Mouse (Mus musculus) forebrain, embryonic 14.5 days (tissue): ENCODE results near the gene Gpr158. TPM values are rescaled to one million over a fixed set of nuclear protein-coding genes. Genes with fewer than 3 reads are reported as not detected.

Source experiments
- ATAC-seq: fragments of 200-750 bp; cut with Nextera tagmentation; 2 replicates; pipeline ENCODE4 v1.8.0; 2017; ENCODE audit warnings: mild to moderate bottlenecking, moderate library complexity
- DNase-seq: peaks from one replicate; pipeline ENCODE4 v3.0.0-alpha.2; 2015; ENCODE audit warnings: low spot score
- H3K27ac ChIP-seq: fragments of 300-500 bp; sonication (generic); 2 replicates; pipeline ENCODE4 v1.5.1; 2014; ENCODE audit warnings: low read depth, mild to moderate bottlenecking, control low read depth, low read length, moderate library complexity
- H3K27me3 ChIP-seq: fragments of 300-500 bp; sonication (generic); replicated peaks from 2 replicates; pipeline ENCODE4 v1.6.1; 2014; ENCODE audit warnings: low read length, control low read depth, mixed read lengths; ENCODE audit not compliant: control insufficient read depth, insufficient read depth
- H3K36me3 ChIP-seq: fragments of 300-500 bp; sonication (generic); 2 replicates; pipeline ENCODE4 v1.6.1; 2014; ENCODE audit warnings: low read length, control low read depth; ENCODE audit not compliant: control insufficient read depth, insufficient read depth
- H3K4me1 ChIP-seq: fragments of 300-500 bp; sonication (generic); 2 replicates; pipeline ENCODE4 v1.6.1; 2014; ENCODE audit warnings: antibody characterized with exemption, low read length, control low read depth; ENCODE audit not compliant: control insufficient read depth, insufficient read depth
- H3K4me2 ChIP-seq: fragments of 300-500 bp; sonication (generic); 2 replicates; pipeline ENCODE4 v1.6.1; 2014; ENCODE audit warnings: mild to moderate bottlenecking, control low read depth, low read length
- H3K4me3 ChIP-seq: fragments of 300-500 bp; sonication (generic); 2 replicates; pipeline ENCODE4 v1.5.1; 2014; ENCODE audit warnings: low read depth, low read length, control low read depth
- H3K9ac ChIP-seq: fragments of 300-500 bp; sonication (generic); 2 replicates; pipeline ENCODE4 v1.6.1; 2014; ENCODE audit warnings: mild to moderate bottlenecking, low read length, control low read depth, moderate library complexity
- H3K9me3 ChIP-seq: fragments of 300-500 bp; sonication (generic); replicated peaks from 2 replicates; pipeline ENCODE4 v1.6.1; 2016; ENCODE audit warnings: low read length, control low read depth, mixed read lengths; ENCODE audit not compliant: control insufficient read depth
- WGBS: fragments of 180-500 bp; shearing (Covaris S2); extraction: QIAGEN DNeasy Blood & Tissue Kit; methylation state at CpG from one replicate; pipeline ENCODE4 v1.1.7; 2014; 5-methylcytosine and 5-hydroxymethylcytosine counted together
- polyA plus RNA-seq: library from polyadenylated mRNA; unstranded; fragments of >200 nt; fragmentation: Nextera tagmentation; extraction: Ambion mirVana; gene quantifications from 2 replicates; pipeline ENCODE4 v1.2.1, GENCODE M21; 2014

The Gpr158 gene
- polyA plus RNA-seq, 1 experiment from 2014 or later = 1.1 TPM

GRCm38 (mm10) chr2:21676839-21677123, 309.4 kb downstream of the Gpr158 start:
- Histone ChIP-seq H3K27ac (no peak overlapping the region), H3K4me3 (no peak overlapping the region), H3K36me3 (no peaks in the 10 kb centered on the region), H3K4me1 (no peaks in the 10 kb centered on the region), H3K9me3 (no peaks in the 10 kb centered on the region), H3K27me3 (no peaks in the 10 kb centered on the region), H3K9ac (no peak overlapping the region), H3K4me2 (no peak overlapping the region)
- no peak for DNase-seq
- no peak for ATAC-seq
- 74% methylated on average over 2 of the region's 2 CpGs for WGBS

GRCm38 (mm10) chr2:21680735-21681270, 313.5 kb downstream of the Gpr158 start:
- no peaks in the 10 kb centered on the region for H3K9me3 ChIP-seq
- DNase-seq (no peak), ATAC-seq (no peak)
- H3K36me3 ChIP-seq = no peaks in the 10 kb centered on the region
- no peaks in the 10 kb centered on the region for H3K4me1 ChIP-seq
- no peaks in the 10 kb centered on the region for H3K27me3 ChIP-seq
- no peak overlapping the region for H3K4me3 ChIP-seq
- WGBS = 88% methylated on average over 1 of the region's 1 CpGs
- H3K4me2 ChIP-seq = no peak overlapping the region
- no peak overlapping the region for H3K9ac ChIP-seq
- H3K27ac ChIP-seq = no peak overlapping the region

- Histone ChIP-seq H3K4me1 (no peaks in the 10 kb centered on the region), H3K9me3 (no peaks in the 10 kb centered on the region), H3K36me3 (no peaks in the 10 kb centered on the region), H3K27me3 (no peaks in the 10 kb centered on the region), H3K4me2 (no peak overlapping the region), H3K27ac (no peak overlapping the region), H3K4me3 (no peak overlapping the region), H3K9ac (no peak overlapping the region)
- WGBS = 93% methylated on average over 3 of the region's 3 CpGs
- DNase-seq (no peak), ATAC-seq (no peak)
These were observed 317.4 kb downstream of the Gpr158 start for GRCm38 (mm10) chr2:21684736-21685135.

GRCm38 (mm10) chr2:21693128-21693527, 325.8 kb downstream of the Gpr158 start:
- Histone ChIP-seq H3K4me1 (no peaks in the 10 kb centered on the region), H3K4me3 (no peak overlapping the region), H3K4me2 (no peak overlapping the region), H3K9me3 (no peaks in the 10 kb centered on the region), H3K27ac (no peak overlapping the region), H3K27me3 (no peaks in the 10 kb centered on the region), H3K36me3 (no peaks in the 10 kb centered on the region), H3K9ac (no peak overlapping the region)
- ATAC-seq = no peak
- DNase-seq = no peak
- 90% methylated on average over 9 of the region's 9 CpGs for WGBS

- no peak overlapping the region for H3K4me2 ChIP-seq
- no peaks in the 10 kb centered on the region for H3K4me1 ChIP-seq
- no peak overlapping the region for H3K27ac ChIP-seq
- no peak overlapping the region for H3K4me3 ChIP-seq
- no peaks in the 10 kb centered on the region for H3K27me3 ChIP-seq
- ATAC-seq (no peak), DNase-seq (no peak)
- no peaks in the 10 kb centered on the region for H3K9me3 ChIP-seq
- WGBS = 84% methylated on average over 5 of the region's 5 CpGs
- no peak overlapping the region for H3K9ac ChIP-seq
- H3K36me3 ChIP-seq = no peaks in the 10 kb centered on the region
These were observed 326.7 kb downstream of the Gpr158 start for GRCm38 (mm10) chr2:21693807-21694594.

GRCm38 (mm10) chr2:21728075-21728474, 360.7 kb downstream of the Gpr158 start:
- H3K36me3 ChIP-seq = no peaks in the 10 kb centered on the region
- 71% methylated on average over 4 of the region's 4 CpGs for WGBS
- H3K9me3 ChIP-seq = no peaks in the 10 kb centered on the region
- ATAC-seq = no peak
- no peak overlapping the region for H3K4me2 ChIP-seq
- H3K4me3 ChIP-seq = no peak overlapping the region
- no peaks in the 10 kb centered on the region for H3K27me3 ChIP-seq
- no peak overlapping the region for H3K27ac ChIP-seq
- no peak overlapping the region for H3K9ac ChIP-seq
- DNase-seq = no peak
- no peaks in the 10 kb centered on the region for H3K4me1 ChIP-seq

- ATAC-seq (no peak), DNase-seq (no peak)
- Histone ChIP-seq H3K9ac (no peak overlapping the region), H3K27me3 (no peaks in the 10 kb centered on the region), H3K4me1 (no peaks in the 10 kb centered on the region), H3K9me3 (no peaks in the 10 kb centered on the region), H3K4me3 (no peak overlapping the region), H3K4me2 (no peak overlapping the region), H3K27ac (no peak overlapping the region), H3K36me3 (no peaks in the 10 kb centered on the region)
- 93% methylated on average over 2 of the region's 2 CpGs for WGBS
These were observed 416.4 kb downstream of the Gpr158 start for GRCm38 (mm10) chr2:21783721-21784120.

- no peak overlapping the region for H3K9ac ChIP-seq
- H3K36me3 ChIP-seq = no peaks in the 10 kb centered on the region
- DNase-seq (no peak), ATAC-seq (no peak)
- no peak overlapping the region for H3K4me2 ChIP-seq
- H3K4me1 ChIP-seq = no peaks in the 10 kb centered on the region
- no peak overlapping the region for H3K4me3 ChIP-seq
- H3K27ac ChIP-seq = no peak overlapping the region
- whole genome bisulfite sequencing = 72% methylated on average over 2 of the region's 2 CpGs
- no peaks in the 10 kb centered on the region for H3K27me3 ChIP-seq
- no peaks in the 10 kb centered on the region for H3K9me3 ChIP-seq
These were observed 425.8 kb downstream of the Gpr158 start for GRCm38 (mm10) chr2:21793156-21793555.

- Histone ChIP-seq H3K4me2 (no peak overlapping the region), H3K9me3 (no peaks in the 10 kb centered on the region), H3K27me3 (no peaks in the 10 kb centered on the region), H3K4me3 (no peak overlapping the region), H3K36me3 (no peaks in the 10 kb centered on the region), H3K9ac (no peak overlapping the region), H3K27ac (no peak overlapping the region), H3K4me1 (no peaks in the 10 kb centered on the region)
- ATAC-seq (no peak), DNase-seq (no peak)
- 81% methylated on average over 3 of the region's 3 CpGs for WGBS
These were observed 432.3 kb downstream of the Gpr158 start for GRCm38 (mm10) chr2:21799616-21800015.
